Comparison of ENCODE assay signal across 8 mouse cellular contexts in the genomic region with DNA sequence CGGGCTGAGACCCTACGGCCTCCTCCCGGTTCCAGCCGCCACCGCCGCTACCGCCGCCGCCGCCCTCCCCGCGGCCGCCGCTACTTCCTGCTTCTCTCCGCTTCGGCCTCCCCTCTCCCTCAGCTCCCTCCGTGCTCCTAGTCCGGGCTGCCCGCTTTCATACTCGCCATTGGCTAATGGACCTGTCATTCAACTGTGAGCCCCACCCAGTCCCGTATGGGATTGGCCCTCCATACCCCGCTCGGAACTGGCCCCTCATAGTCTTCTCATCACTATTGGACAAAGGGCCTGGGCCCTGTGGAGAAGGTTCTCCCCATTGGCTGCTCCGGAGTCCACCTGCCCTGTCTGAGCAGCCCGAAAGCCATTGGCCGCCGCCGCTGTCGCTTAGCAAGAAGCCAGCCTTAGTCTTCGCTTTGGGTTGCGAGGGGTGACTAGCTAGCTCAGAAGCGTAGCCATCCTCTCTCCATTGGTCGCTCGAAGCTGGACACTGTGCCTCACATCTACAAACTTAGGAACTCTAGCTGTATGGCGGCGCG. TPM values are rescaled to one million over a fixed set of nuclear protein-coding genes. Genes with fewer than 3 reads are reported as not detected.
DNase-seq lines count a peak whose midpoint lies in the region; ATAC-seq lines count a peak whose summit lies in the region.

A gene (minus strand): TSS at position 112 of the 536 bp plus-strand sequence.

- peak within 1 kb of the TSS; percentile 98 for H3K27ac ChIP-seq in intestine, embryonic 14.5 days (ENCODE audit: low read depth)

- intact Hi-C loops in left cerebral cortex, postnatal 14 days (cut with DNase I), result no loop called here

- H3K4me3 ChIP-seq in intestine, embryonic 14.5 days (ENCODE audit: low read depth, low read length), result peak within 1 kb of the TSS; percentile 79

- WGBS in intestine, embryonic 14.5 days, result under 1% methylated on average over 32 of the region's 37 CpGs

- H3K4me2 ChIP-seq in intestine, embryonic 14.5 days (ENCODE audit: low read length), result peak within 1 kb of the TSS; percentile 95

- ATAC-seq in intestine, embryonic 14.5 days (replicated peaks; ENCODE audit: low FRiP score, low TSS enrichment, low read depth), result peak; percentile 98

- H3K4me1 ChIP-seq in intestine, embryonic 14.5 days (replicated peaks; ENCODE audit: control insufficient read depth, insufficient read depth, low read length), result peaks cover 18% of the 10 kb centered on the region

- peak within 1 kb of the TSS; percentile 80 for H3K9ac ChIP-seq in intestine, embryonic 14.5 days (ENCODE audit: low read length)

- peak; percentile 97 to 98 for DNase-seq in adrenal gland, adult 18-20 months (ENCODE audit: low spot score in 2 of 2)
- peak; percentile 98 for DNase-seq in embryo, embryonic 11 days
- DNase-seq in gastrocnemius, postnatal 25 days, result peak; percentile 100
- peak; percentile 99 for DNase-seq in intestine, embryonic 14.5 days (ENCODE audit: low spot score)
- peak; percentile 100 for DNase-seq in left cerebral cortex, postnatal 14 days (ENCODE audit: low spot score in 2 of 2)
- DNase-seq in mesoderm, embryonic 11.5 days (ENCODE audit: low read depth, low spot score), result peak; percentile 100
- peak; percentile 99 for DNase-seq in right cerebral cortex, postnatal 36 days (ENCODE audit: low spot score in 2 of 2)
- DNase-seq in yolk sac, embryonic 10.5 days (ENCODE audit: low spot score), result peak; percentile 100

- H3K36me3 ChIP-seq in intestine, embryonic 14.5 days (ENCODE audit: control insufficient read depth, insufficient read depth, low read length), result peaks cover 23% of the 10 kb centered on the region

- H3K27me3 ChIP-seq in intestine, embryonic 14.5 days (replicated peaks; ENCODE audit: control insufficient read depth, insufficient read depth, low read length), result no peaks in the 10 kb centered on the region

- H3K9me3 ChIP-seq in intestine, embryonic 14.5 days (ENCODE audit: control insufficient read depth, low read length), result no peaks in the 10 kb centered on the region

RNA-seq across cellular contexts. Expression of the gene that starts here (rescaled TPM):
- 10 to 100 TPM; 22.7 to 26.1 TPM for total RNA-seq in adrenal gland, adult 18-20 months (2021)
- 1 to 10 TPM; 8.4 to 8.9 TPM for total RNA-seq in gastrocnemius, postnatal 25 days (2021)
- 23.9 and 27.8 TPM in 2 replicates for polyA plus RNA-seq in intestine, embryonic 14.5 days (2014; fragmentation: Nextera tagmentation; extraction: Ambion mirVana)
- total RNA-seq in left cerebral cortex, postnatal 14 days (2021), result 10 to 100 TPM; 21.8 to 22.2 TPM

Comparison
In these comparisons a context has a peak if more than half of its experiments do, and no peak if none do; other contexts are left out.
1. Peak in every context shown above with its lines: DNase-seq, ATAC-seq, H3K4me3 ChIP-seq and H3K27ac ChIP-seq.